Mouse (Mus musculus) lung, embryonic 16.5 days (tissue): ENCODE data around the gene Atxn2l. TPM values are rescaled to one million over a fixed set of nuclear protein-coding genes. Genes with fewer than 3 reads are reported as not detected.

ENCODE experiments used
- ATAC-seq: fragments of 200-750 bp; cut with Nextera tagmentation; 2 replicates; pipeline ENCODE4 v1.8.0; 2017; ENCODE audit warnings: low read depth, mild to moderate bottlenecking, moderate library complexity
- H3K27ac ChIP-seq: fragments of 300-500 bp; sonication (generic); 2 replicates; pipeline ENCODE4 v1.5.1; 2014; ENCODE audit warnings: mild to moderate bottlenecking, control low read depth, low read length
- H3K27me3 ChIP-seq: fragments of 300-500 bp; sonication (generic); 2 replicates; pipeline ENCODE4 v1.6.1; 2014; ENCODE audit warnings: low read depth, low read length, mixed read lengths; ENCODE audit not compliant: control insufficient read depth, insufficient read depth
- H3K36me3 ChIP-seq: fragments of 300-500 bp; sonication (generic); 2 replicates; pipeline ENCODE4 v1.6.1; 2014; ENCODE audit warnings: low read length; ENCODE audit not compliant: control insufficient read depth, insufficient read depth
- H3K4me1 ChIP-seq: fragments of 300-500 bp; sonication (generic); replicated peaks from 2 replicates; pipeline ENCODE4 v1.6.1; 2014; ENCODE audit warnings: low read length, mixed read lengths; ENCODE audit not compliant: control insufficient read depth, insufficient read depth
- H3K4me2 ChIP-seq: fragments of 300-500 bp; sonication (generic); 2 replicates; pipeline ENCODE4 v1.6.1; 2014; ENCODE audit warnings: low read depth, low read length, control low read depth
- H3K4me3 ChIP-seq: fragments of 300-500 bp; sonication (generic); 2 replicates; pipeline ENCODE4 v1.5.1; 2014; ENCODE audit warnings: mild to moderate bottlenecking, low read length, control low read depth
- H3K9ac ChIP-seq: fragments of 300-500 bp; sonication (generic); 2 replicates; pipeline ENCODE4 v1.6.1; 2014; ENCODE audit warnings: low read length, control low read depth
- H3K9me3 ChIP-seq: fragments of 300-500 bp; sonication (generic); 2 replicates; pipeline ENCODE4 v1.6.1; 2016; ENCODE audit warnings: low read length; ENCODE audit not compliant: control insufficient read depth
- WGBS: fragments of 180-500 bp; shearing (Covaris S2); extraction: QIAGEN DNeasy Blood & Tissue Kit; methylation state at CpG from one replicate; pipeline ENCODE4 v1.1.7; 2014; 5-methylcytosine and 5-hydroxymethylcytosine counted together
- polyA plus RNA-seq: library from polyadenylated mRNA; unstranded; fragments of >200 nt; fragmentation: Nextera tagmentation; extraction: Ambion mirVana; gene quantifications from 2 replicates; pipeline ENCODE4 v1.2.1, GENCODE M21; 2015

The Atxn2l gene
- polyA plus RNA-seq, 1 experiment from 2014 or later: 38.5 TPM

DNA sequence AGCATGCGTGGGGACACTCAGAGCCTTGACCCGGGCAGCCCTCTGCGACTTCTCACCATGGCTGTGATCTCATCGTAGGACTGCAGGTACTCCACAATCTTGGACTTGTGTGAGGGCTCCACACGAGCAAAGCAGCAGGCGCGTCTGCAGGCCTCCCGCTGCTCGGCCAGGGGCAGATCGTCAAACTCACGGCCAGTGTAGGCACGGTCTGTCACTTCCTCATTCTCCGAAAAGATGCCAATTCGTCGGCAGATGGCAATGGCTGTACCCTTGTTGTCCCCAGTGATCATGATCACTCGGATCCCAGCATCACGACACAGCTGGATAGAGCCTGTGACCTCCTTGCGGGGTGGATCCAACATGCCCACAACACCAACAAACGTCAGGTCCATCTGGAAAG is 54.8 kb downstream of the Atxn2l start:
- no peak overlapping the region for H3K27ac ChIP-seq
- H3K4me2 ChIP-seq: no peak overlapping the region
- no peaks in the 10 kb centered on the region for H3K4me1 ChIP-seq
- no peak overlapping the region for H3K9ac ChIP-seq
- no peak for ATAC-seq
- 86% methylated on average over 19 of the region's 19 CpGs for WGBS
- no peak overlapping the region for H3K4me3 ChIP-seq
- peaks cover 18% of the 10 kb centered on the region for H3K36me3 ChIP-seq
- no peaks in the 10 kb centered on the region for H3K9me3 ChIP-seq
- H3K27me3 ChIP-seq: no peaks in the 10 kb centered on the region

DNA sequence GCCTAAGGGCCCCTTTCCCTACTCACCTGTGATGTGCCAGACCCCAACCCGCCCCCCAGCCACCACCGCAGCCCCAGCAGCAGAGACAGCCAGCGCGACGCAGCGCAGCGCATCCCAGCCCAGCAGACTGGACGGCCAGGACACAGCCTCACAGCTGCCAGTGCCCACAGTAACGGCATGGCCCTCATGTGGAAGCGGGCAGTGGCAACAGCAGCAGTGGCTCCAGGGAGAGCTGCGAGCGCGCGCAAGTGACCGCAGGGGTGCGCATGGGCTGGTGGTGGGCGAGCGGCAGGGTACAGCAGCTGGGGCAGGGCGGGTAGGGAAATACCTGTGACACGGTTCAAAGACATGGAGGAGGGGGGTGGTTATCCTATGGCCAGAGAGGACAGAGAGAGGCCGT is 57.0 kb downstream of the Atxn2l start:
- Histone ChIP-seq H3K9ac (no peak overlapping the region), H3K9me3 (no peaks in the 10 kb centered on the region), H3K4me1 (no peaks in the 10 kb centered on the region), H3K4me3 (no peak overlapping the region), H3K4me2 (no peak overlapping the region), H3K27ac (no peak overlapping the region), H3K27me3 (no peaks in the 10 kb centered on the region), H3K36me3 (peaks cover 18% of the 10 kb centered on the region)
- WGBS: 90% methylated on average over 21 of the region's 21 CpGs
- ATAC-seq: no peak

DNA sequence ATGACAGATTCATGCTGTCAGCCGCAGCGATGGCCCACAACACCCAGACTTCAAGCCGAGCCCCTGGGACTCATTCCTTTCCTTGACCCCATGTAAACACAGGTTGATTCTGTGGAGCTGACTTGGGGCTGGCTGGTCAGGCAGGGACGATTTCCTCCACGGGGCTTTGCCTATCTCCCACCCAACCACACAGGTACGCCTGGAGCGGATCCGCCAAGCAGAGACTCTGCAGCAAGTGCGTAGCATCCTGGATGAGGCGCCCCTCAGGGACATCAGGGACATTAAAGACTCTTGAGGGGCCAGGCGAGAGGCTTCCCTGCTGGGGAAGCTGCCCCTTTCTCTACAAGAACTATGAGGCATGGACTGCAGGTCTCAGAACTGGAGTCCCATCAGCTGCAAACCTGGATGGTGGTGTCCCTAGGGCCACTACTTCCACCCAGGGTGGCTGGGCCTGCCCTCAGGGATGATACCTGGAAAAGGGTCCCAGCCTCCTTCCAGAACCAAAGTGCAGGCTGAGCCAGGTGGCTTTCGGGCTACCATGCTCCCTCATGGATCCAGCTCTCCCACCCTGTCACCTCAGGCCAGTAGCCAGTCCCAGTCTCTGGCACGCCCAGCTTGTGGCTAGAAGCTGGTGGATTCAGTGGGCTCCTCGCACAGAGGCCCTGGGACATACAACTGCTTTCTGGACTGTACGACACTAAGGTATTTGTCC is 58.0 kb downstream of the Atxn2l start:
- H3K27ac ChIP-seq: no peak overlapping the region
- no peak for ATAC-seq
- H3K9me3 ChIP-seq: no peaks in the 10 kb centered on the region
- no peak overlapping the region for H3K4me3 ChIP-seq
- H3K36me3 ChIP-seq: peaks cover 18% of the 10 kb centered on the region
- no peaks in the 10 kb centered on the region for H3K27me3 ChIP-seq
- no peak overlapping the region for H3K4me2 ChIP-seq
- no peaks in the 10 kb centered on the region for H3K4me1 ChIP-seq
- 92% methylated on average over 15 of the region's 15 CpGs for WGBS
- H3K9ac ChIP-seq: no peak overlapping the region

DNA sequence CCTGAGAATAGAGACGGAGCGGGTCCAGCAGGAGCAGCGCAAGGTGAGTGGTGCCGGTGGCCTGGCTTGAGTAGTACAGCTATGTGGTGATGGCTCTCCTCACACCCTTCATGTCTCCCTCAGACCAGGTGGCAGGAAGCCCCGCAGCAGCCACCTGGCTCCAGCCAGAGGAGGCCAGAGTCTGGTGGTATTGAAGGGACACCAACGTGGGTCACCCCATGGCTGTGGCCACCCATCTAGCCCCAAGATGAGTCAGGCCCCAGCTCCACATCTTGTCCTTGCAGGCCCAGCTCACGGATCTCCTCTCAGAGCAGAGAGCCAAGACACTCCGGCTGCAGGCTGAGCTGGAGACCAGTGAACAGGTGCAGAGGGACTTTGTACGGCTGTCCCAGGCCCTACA is 58.7 kb downstream of the Atxn2l start:
- Histone ChIP-seq H3K4me3 (no peak overlapping the region), H3K27me3 (no peaks in the 10 kb centered on the region), H3K9ac (no peak overlapping the region), H3K9me3 (no peaks in the 10 kb centered on the region), H3K4me2 (no peak overlapping the region), H3K36me3 (peaks cover 18% of the 10 kb centered on the region), H3K27ac (no peak overlapping the region), H3K4me1 (no peaks in the 10 kb centered on the region)
- 89% methylated on average over 9 of the region's 9 CpGs for WGBS
- no peak for ATAC-seq

DNA sequence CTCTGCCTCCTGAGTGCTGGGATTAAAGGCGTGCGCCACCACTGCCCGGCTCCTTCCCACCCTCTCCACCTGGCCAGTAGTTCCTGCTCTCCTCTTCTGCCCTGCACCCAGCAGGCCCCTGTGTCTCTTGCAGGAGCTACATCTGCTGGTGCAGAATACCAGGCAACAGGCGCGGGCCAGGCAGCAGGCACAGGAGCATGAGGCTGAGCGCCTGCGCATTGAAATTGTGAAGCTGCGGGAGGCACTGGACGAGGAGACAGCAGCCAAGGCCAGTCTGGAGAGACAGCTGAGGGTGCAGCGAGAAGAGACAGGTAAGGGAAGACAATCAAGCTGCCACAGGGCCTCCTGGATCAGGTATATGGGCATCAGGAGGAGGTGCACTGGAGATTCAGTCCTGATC is 59.2 kb downstream of the Atxn2l start:
- H3K27me3 ChIP-seq: no peaks in the 10 kb centered on the region
- ATAC-seq: no peak
- no peak overlapping the region for H3K27ac ChIP-seq
- no peak overlapping the region for H3K4me2 ChIP-seq
- no peak overlapping the region for H3K4me3 ChIP-seq
- no peak overlapping the region for H3K9ac ChIP-seq
- 88% methylated on average over 10 of the region's 10 CpGs for WGBS
- H3K9me3 ChIP-seq: no peaks in the 10 kb centered on the region
- H3K36me3 ChIP-seq: peaks cover 18% of the 10 kb centered on the region
- H3K4me1 ChIP-seq: no peaks in the 10 kb centered on the region

Other genes with a start within 250 kb of the Atxn2l start
- 14.0 and 16.5 TPM in 2 replicates for gene Sbk1, start 230.8 kb downstream of the Atxn2l start, polyA plus RNA-seq
- 4.5 and 10.9 TPM in 2 replicates for gene Lat, start 133.9 kb downstream of the Atxn2l start, polyA plus RNA-seq
- 54.3 and 55.1 TPM in 2 replicates for gene Spns1, start 126.0 kb downstream of the Atxn2l start, polyA plus RNA-seq
- gene Nfatc2ip, start 106.7 kb downstream of the Atxn2l start, polyA plus RNA-seq: 2.3 and 2.4 TPM in 2 replicates
- gene Cd19, start 88.5 kb downstream of the Atxn2l start, polyA plus RNA-seq: 0.09 and 0.11 TPM in 2 replicates
- 34.2 and 35.3 TPM in 2 replicates for gene Rabep2, start 74.7 kb downstream of the Atxn2l start, polyA plus RNA-seq
- gene Atp2a1, start 40.3 kb downstream of the Atxn2l start, polyA plus RNA-seq: 5.1 and 33.6 TPM in 2 replicates
- gene Sh2b1, start 28.0 kb downstream of the Atxn2l start, polyA plus RNA-seq: 47.2 and 48.5 TPM in 2 replicates
- gene Tufm, start 16.1 kb downstream of the Atxn2l start, polyA plus RNA-seq: 106 and 112 TPM in 2 replicates
- gene Eif3c, start 63.0 kb upstream of the Atxn2l start, polyA plus RNA-seq: 181 and 187 TPM in 2 replicates
- 1.6 and 2.3 TPM in 2 replicates for gene Apobr, start 81.5 kb upstream of the Atxn2l start, polyA plus RNA-seq
- 31.2 and 31.7 TPM in 2 replicates for gene Cln3, start 82.4 kb upstream of the Atxn2l start, polyA plus RNA-seq
- gene Il27, start 91.5 kb upstream of the Atxn2l start, polyA plus RNA-seq: not detected in 2 replicates
- 34.2 and 53.9 TPM in 2 replicates for gene Nupr1, start 127.4 kb upstream of the Atxn2l start, polyA plus RNA-seq
- 42.9 and 47.3 TPM in 2 replicates for gene Sgf29, start 145.9 kb upstream of the Atxn2l start, polyA plus RNA-seq
- gene Sult1a1, start 173.0 kb upstream of the Atxn2l start, polyA plus RNA-seq: 12.3 and 21.1 TPM in 2 replicates
- gene Bola2, start 192.0 kb upstream of the Atxn2l start, polyA plus RNA-seq: 102 and 108 TPM in 2 replicates
- gene Slx1b, start 192.3 kb upstream of the Atxn2l start, polyA plus RNA-seq: 11.1 and 11.9 TPM in 2 replicates
- gene Coro1a, start 204.3 kb upstream of the Atxn2l start, polyA plus RNA-seq: 42.4 and 59.5 TPM in 2 replicates